Mouse (Mus musculus) megakaryocyte, embryonic 14.5 days (primary cell): ENCODE results near the gene Tmem168.

Source experiments
- FLI1 ChIP-seq: IDR thresholded peaks from 2 replicates; pipeline ENCODE4 v1.6.1; 2012; ENCODE audit warnings: low read length, inconsistent platforms, mixed read lengths
- GATA1 ChIP-seq: IDR thresholded peaks from 3 replicates; pipeline ENCODE4 v1.6.1; 2012; ENCODE audit warnings: mixed read lengths, low read length, inconsistent platforms, borderline replicate concordance

DNA sequence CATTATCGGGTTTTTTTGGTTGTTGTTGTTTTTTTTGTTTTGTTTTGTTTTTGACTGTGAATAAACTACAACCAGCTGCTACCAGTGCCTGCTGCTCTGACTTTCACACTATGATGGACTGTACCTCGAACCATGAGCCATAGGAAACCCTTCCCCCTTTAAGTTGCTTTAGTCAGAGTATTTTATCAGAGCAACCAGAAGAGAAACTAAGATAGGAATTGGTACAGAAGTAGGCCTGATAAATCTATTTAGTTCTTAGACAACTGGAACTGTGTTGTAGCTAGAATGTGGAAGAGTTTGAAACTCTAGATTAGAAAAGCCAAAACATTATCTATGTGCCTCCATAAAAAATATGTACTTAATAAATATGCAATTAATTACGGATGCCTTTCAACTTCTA is 44.4 kb upstream of the Tmem168 start:
- TF ChIP-seq GATA1 (no peak), FLI1 (no peak)
